Comparison of ENCODE assay signal across 8 mouse cellular contexts in the genomic region with DNA sequence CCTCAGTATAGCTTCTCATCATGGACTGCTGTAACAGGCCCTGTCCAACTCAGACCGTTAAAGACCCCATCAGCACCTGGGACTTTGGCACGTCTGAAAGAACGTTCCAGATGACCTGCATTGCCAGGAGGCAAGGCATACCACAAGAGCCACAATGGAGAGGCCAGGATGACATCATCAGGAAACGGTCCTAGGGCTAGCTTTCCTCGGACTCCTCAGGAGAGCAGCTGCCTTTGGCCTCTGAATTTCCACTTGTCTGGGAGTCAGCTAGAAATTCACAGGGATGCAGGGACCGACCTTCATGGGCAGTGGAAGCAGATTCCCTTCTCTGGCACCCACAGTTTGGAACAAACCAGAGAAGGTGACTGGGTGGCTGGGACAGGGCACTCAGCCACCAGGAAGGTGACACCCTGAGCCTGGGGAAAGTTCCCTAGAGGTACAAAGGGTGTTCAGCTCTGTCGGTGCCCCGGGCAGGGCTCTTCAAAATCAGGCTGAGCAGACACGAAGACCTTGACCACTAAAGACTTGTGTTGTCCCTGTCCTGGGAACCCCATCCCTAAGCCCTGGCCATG. TPM values are rescaled to one million over a fixed set of nuclear protein-coding genes. Genes with fewer than 3 reads are reported as not detected.
DNase-seq lines count a peak whose midpoint lies in the region; ATAC-seq and TF ChIP-seq lines count a peak whose summit lies in the region.

No protein-coding gene starts in this region.

- 0 out of 2 replicates have a peak, but pooled peaks have one; percentile 1 for ATAC-seq in forebrain, embryonic 16.5 days
- ATAC-seq in kidney, embryonic 15.5 days (replicated peaks; ENCODE audit: low FRiP score), result no peak
- ATAC-seq in frontal cortex, adult (ENCODE audit: low TSS enrichment), result no peak

- peak overlapping the region; percentile 5; the same call in 1 of the 2 replicates for H3K9ac ChIP-seq in forebrain, embryonic 16.5 days (replicated peaks; ENCODE audit: low read depth, low read length)
- no peak overlapping the region for H3K9ac ChIP-seq in kidney, embryonic 15.5 days

- DNase-seq in lung, postnatal 36 days, result peak; percentile 54
- DNase-seq in lung, postnatal 10 days, result no peak
- DNase-seq in gastrocnemius, adult 8-10 months (ENCODE audit: low spot score in 2 of 2), result no peak
- no peak for DNase-seq in thymus, postnatal 10 days (ENCODE audit: low spot score in 2 of 2)

- peak overlapping the region; percentile 91 for H3K27ac ChIP-seq in forebrain, embryonic 16.5 days (ENCODE audit: low read length)
- peak overlapping the region; percentile 82 for H3K27ac ChIP-seq in kidney, embryonic 15.5 days
- H3K27ac ChIP-seq in olfactory bulb, adult 2 months (ENCODE audit: insufficient read depth, low read depth, low read length), result peak overlapping the region; percentile 49

- H3K27me3 ChIP-seq in forebrain, embryonic 16.5 days (replicated peaks; ENCODE audit: control insufficient read depth, insufficient read depth, low read length), result no peaks in the 10 kb centered on the region
- H3K27me3 ChIP-seq in kidney, embryonic 15.5 days, result no peaks in the 10 kb centered on the region

- no peaks in the 10 kb centered on the region; the same call in 1 of the 2 replicates for H3K36me3 ChIP-seq in forebrain, embryonic 16.5 days (ENCODE audit: control insufficient read depth, insufficient read depth)
- no peaks in the 10 kb centered on the region for H3K36me3 ChIP-seq in kidney, embryonic 15.5 days

- H3K4me1 ChIP-seq in forebrain, embryonic 16.5 days (replicated peaks; ENCODE audit: control insufficient read depth, insufficient read depth, low read length), result peaks cover 65% of the 10 kb centered on the region
- peaks cover 99% of the 10 kb centered on the region for H3K4me1 ChIP-seq in kidney, embryonic 15.5 days
- H3K4me1 ChIP-seq in olfactory bulb, adult 2 months (ENCODE audit: control insufficient read depth, insufficient read depth, low read length), result peaks cover 77% of the 10 kb centered on the region

- H3K4me2 ChIP-seq in forebrain, embryonic 16.5 days (ENCODE audit: low read length), result no peak overlapping the region; the same call in none of the 2 replicates
- H3K4me2 ChIP-seq in kidney, embryonic 15.5 days, result no peak overlapping the region

- H3K9me3 ChIP-seq in forebrain, embryonic 16.5 days (ENCODE audit: control insufficient read depth, low read length), result no peaks in the 10 kb centered on the region
- no peaks in the 10 kb centered on the region for H3K9me3 ChIP-seq in kidney, embryonic 15.5 days (replicated peaks)

- WGBS in forebrain, embryonic 16.5 days, result 28% methylated on average over 9 of the region's 9 CpGs
- WGBS in kidney, embryonic 15.5 days, result 33% methylated on average over 9 of the region's 9 CpGs
- WGBS in olfactory bulb, adult 2 months, result 64% methylated on average over 9 of the region's 9 CpGs

- no peak overlapping the region for H3K4me3 ChIP-seq in forebrain, embryonic 16.5 days (replicated peaks; ENCODE audit: low read length)
- no peak overlapping the region for H3K4me3 ChIP-seq in kidney, embryonic 15.5 days (replicated peaks)
- H3K4me3 ChIP-seq in olfactory bulb, adult 2 months (ENCODE audit: insufficient read depth, low read depth, low read length), result no peak overlapping the region

- TF ChIP-seq CTCF in olfactory bulb, adult 2 months (IDR thresholded peaks at IDR 0.05; ENCODE audit: insufficient read depth, low read depth, low read length), result no peak

- no peak for TF ChIP-seq POLR2A in olfactory bulb, adult 2 months (IDR thresholded peaks at IDR 0.05; ENCODE audit: insufficient read depth, low read depth, low read length)

RNA-seq across cellular contexts. Expression of gene Tpcn1, which starts 21.7 kb away (rescaled TPM):
- 15.4 and 18.3 TPM in 2 replicates for polyA plus RNA-seq in forebrain, embryonic 16.5 days (2015; fragmentation: Nextera tagmentation; extraction: Ambion mirVana)
- 32.9 and 36.0 TPM in 2 replicates for polyA plus RNA-seq in kidney, embryonic 15.5 days (2015; fragmentation: Nextera tagmentation; extraction: Ambion mirVana)
- polyA plus RNA-seq in olfactory bulb, adult 2 months (2012; ENCODE audit: insufficient read depth, insufficient read length, low replicate concordance, missing spikeins), result not detected in 2 replicates
- total RNA-seq in gastrocnemius, adult 8-10 months (2022), result 10 to 100 TPM; 39.3 to 42.7 (median 41.5) TPM

RNA-seq across cellular contexts. Expression of gene Iqcd, which starts 22.0 kb away (rescaled TPM):
- 0.98 and 1.0 TPM in 2 replicates for polyA plus RNA-seq in forebrain, embryonic 16.5 days (2015; fragmentation: Nextera tagmentation; extraction: Ambion mirVana)
- polyA plus RNA-seq in kidney, embryonic 15.5 days (2015; fragmentation: Nextera tagmentation; extraction: Ambion mirVana), result 0.82 and 0.90 TPM in 2 replicates
- polyA plus RNA-seq in olfactory bulb, adult 2 months (2012; ENCODE audit: insufficient read depth, insufficient read length, low replicate concordance, missing spikeins), result not detected in 2 replicates
- total RNA-seq in gastrocnemius, adult 8-10 months (2022), result not detected

RNA-seq across cellular contexts. Expression of gene Rita1, which starts 45.6 kb away (rescaled TPM):
- 21.2 and 26.9 TPM in 2 replicates for polyA plus RNA-seq in forebrain, embryonic 16.5 days (2015; fragmentation: Nextera tagmentation; extraction: Ambion mirVana)
- polyA plus RNA-seq in kidney, embryonic 15.5 days (2015; fragmentation: Nextera tagmentation; extraction: Ambion mirVana), result 15.3 and 16.1 TPM in 2 replicates
- not detected in 2 replicates for polyA plus RNA-seq in olfactory bulb, adult 2 months (2012; ENCODE audit: insufficient read depth, insufficient read length, low replicate concordance, missing spikeins)
- 1 to 10 TPM; 4.9 to 8.3 (median 6.4) TPM for total RNA-seq in gastrocnemius, adult 8-10 months (2022)

RNA-seq across cellular contexts. Expression of gene Ddx54, which starts 45.8 kb away (rescaled TPM):
- 49.2 and 49.3 TPM in 2 replicates for polyA plus RNA-seq in forebrain, embryonic 16.5 days (2015; fragmentation: Nextera tagmentation; extraction: Ambion mirVana)
- polyA plus RNA-seq in kidney, embryonic 15.5 days (2015; fragmentation: Nextera tagmentation; extraction: Ambion mirVana), result 47.2 and 52.2 TPM in 2 replicates
- not detected in 2 replicates for polyA plus RNA-seq in olfactory bulb, adult 2 months (2012; ENCODE audit: insufficient read depth, insufficient read length, low replicate concordance, missing spikeins)
- 10 to 100 TPM; 16.7 to 19.7 (median 17.3) TPM for total RNA-seq in gastrocnemius, adult 8-10 months (2022)

RNA-seq across cellular contexts. Expression of gene Slc8b1, which starts 55.8 kb away (rescaled TPM):
- 1.9 and 2.0 TPM in 2 replicates for polyA plus RNA-seq in forebrain, embryonic 16.5 days (2015; fragmentation: Nextera tagmentation; extraction: Ambion mirVana)
- 9.4 and 9.7 TPM in 2 replicates for polyA plus RNA-seq in kidney, embryonic 15.5 days (2015; fragmentation: Nextera tagmentation; extraction: Ambion mirVana)
- polyA plus RNA-seq in olfactory bulb, adult 2 months (2012; ENCODE audit: insufficient read depth, insufficient read length, low replicate concordance, missing spikeins), result not detected in 2 replicates
- 10 to 100 TPM in 1 of 4 experiments, 1 to 10 TPM in 3; 6.0 to 10.7 (median 6.5) TPM for total RNA-seq in gastrocnemius, adult 8-10 months (2022)

Comparison
In these comparisons a context has a peak if more than half of its experiments do, and no peak if none do; other contexts are left out.
1. RNA of gene Rita1, which starts 45.6 kb away (polyA plus RNA-seq): 21.2 to 26.9 TPM in forebrain, embryonic 16.5 days and 15.3 to 16.1 TPM in kidney, embryonic 15.5 days; not detected in olfactory bulb, adult 2 months; every median in the first group is over 10 times any median in the second.
2. Peak in every context shown above with its lines, with median percentiles within 50 percentile points of each other: H3K27ac ChIP-seq.